Mouse (Mus musculus) layer of hippocampus, adult 18-20 months (tissue): Measurements from ENCODE around the gene Pla2g2c. TPM values are rescaled to one million over a fixed set of nuclear protein-coding genes. Genes with fewer than 3 reads are reported as not detected.

Experiments used
- total RNA-seq, 2 experiments: library from RNA; stranded (reverse); gene quantifications; 2 replicates each; pipeline ENCODE4 v1.2.3; 2021

Gene Pla2g2c
- total RNA-seq, 2 experiments from 2014 or later, result 0.10 TPM; not detected in 1

Other genes starting within 250 kb of the Pla2g2c start
- 1 to 10 TPM; 4.3 to 4.6 TPM for gene Vwa5b1, start 88.9 kb upstream of the Pla2g2c start, total RNA-seq
- 1 to 10 TPM; 1.0 to 2.3 TPM for gene Ubxn10, start 12.4 kb downstream of the Pla2g2c start, total RNA-seq
- gene Pla2g2f, start 32.8 kb downstream of the Pla2g2c start, total RNA-seq, result 1 to 10 TPM; 1.8 to 2.3 TPM
- gene Pla2g2d, start 50.9 kb downstream of the Pla2g2c start, total RNA-seq, result under 1 TPM; 0.56 to 0.62 TPM
- 1 to 10 TPM; 1.3 to 2.3 TPM for gene Pla2g5, start 138.7 kb downstream of the Pla2g2c start, total RNA-seq
- gene Gm13030, start 149.2 kb downstream of the Pla2g2c start, total RNA-seq, result not detected
- gene Pla2g2e, start 153.2 kb downstream of the Pla2g2c start, total RNA-seq, result not detected
- 10 to 100 TPM; 10.9 to 13.1 TPM for gene Otud3, start 189.2 kb downstream of the Pla2g2c start, total RNA-seq
- not detected for gene Rnf186, start 242.3 kb downstream of the Pla2g2c start, total RNA-seq
- gene Tmco4, start 248.1 kb downstream of the Pla2g2c start, total RNA-seq, result 1 to 10 TPM; 2.9 to 3.0 TPM